Mouse (Mus musculus): ENCODE measurements around the gene Camk2d. TPM values are rescaled to one million over a fixed set of nuclear protein-coding genes. Genes with fewer than 3 reads are reported as not detected.

Gene Camk2d
- polyA plus RNA-seq, 1 experiment from 2014 or later, result 15.4 TPM

DNA sequence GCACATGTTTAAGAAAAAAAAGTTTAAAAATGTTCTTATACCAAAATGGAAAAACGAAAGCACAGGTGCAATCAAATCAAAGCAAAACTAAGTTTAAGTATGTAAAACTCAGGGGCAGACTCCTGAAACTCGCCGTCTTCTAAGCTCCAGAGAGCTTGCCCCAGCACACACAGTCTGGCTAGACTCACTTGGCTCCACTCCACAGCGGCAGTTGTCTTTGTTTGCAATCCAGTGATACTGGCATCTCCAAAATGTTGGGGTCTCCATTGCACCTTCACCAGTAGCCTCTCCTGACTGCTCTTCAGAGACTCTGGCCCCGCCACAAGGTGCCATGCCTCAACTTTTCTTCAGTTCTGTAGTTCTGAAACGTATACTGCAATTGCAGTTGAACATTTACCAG, 24.1 kb downstream of the Camk2d start:
- Histone ChIP-seq H3K27me3 (ENCODE audit: control insufficient read depth, insufficient read depth, low read length) (no peaks in the 10 kb centered on the region), H3K36me3 (ENCODE audit: control insufficient read depth, insufficient read depth, low read length) (no peaks in the 10 kb centered on the region), H3K4me2 (ENCODE audit: low read depth, severe bottlenecking) (no peak overlapping the region), H3K4me3 (ENCODE audit: low read depth, low read length) (no peak overlapping the region), H3K9ac (ENCODE audit: low read length) (no peak overlapping the region), H3K27ac (replicated peaks; ENCODE audit: low read depth, low read length) (no peak overlapping the region), H3K4me1 (ENCODE audit: control insufficient read depth, insufficient read depth, low read length) (no peaks in the 10 kb centered on the region), H3K9me3 (ENCODE audit: control insufficient read depth, low read length) (no peaks in the 10 kb centered on the region)
- WGBS, result 90% methylated on average over 6 of the region's 6 CpGs
- DNase-seq (ENCODE audit: low spot score), result no peak
- ATAC-seq (ENCODE audit: insufficient number of reproducible peaks, low FRiP score, low TSS enrichment, low read depth), result no peak

DNA sequence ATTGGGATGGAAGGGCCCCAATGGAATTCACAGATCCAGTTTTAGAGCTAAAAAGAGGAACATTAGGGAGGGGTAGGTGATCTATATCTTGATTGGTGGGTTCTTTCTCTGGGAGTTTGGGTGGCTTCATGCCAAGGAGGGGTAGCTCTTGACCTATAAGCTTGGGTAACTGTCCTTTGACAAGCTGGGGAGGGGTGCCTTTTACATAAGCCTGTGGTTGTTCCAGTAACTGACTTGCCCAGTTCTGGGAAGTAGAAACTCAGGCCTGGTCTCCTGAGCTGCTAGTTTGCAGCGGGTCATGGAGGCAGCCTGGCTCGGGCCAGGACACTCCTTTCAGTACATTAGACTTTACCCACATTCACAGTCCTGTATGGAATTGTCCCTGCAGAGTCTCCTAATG, 26.4 kb downstream of the Camk2d start:
- 97% methylated on average over 2 of the region's 2 CpGs for WGBS
- ATAC-seq (ENCODE audit: insufficient number of reproducible peaks, low FRiP score, low TSS enrichment, low read depth), result no peak

DNA sequence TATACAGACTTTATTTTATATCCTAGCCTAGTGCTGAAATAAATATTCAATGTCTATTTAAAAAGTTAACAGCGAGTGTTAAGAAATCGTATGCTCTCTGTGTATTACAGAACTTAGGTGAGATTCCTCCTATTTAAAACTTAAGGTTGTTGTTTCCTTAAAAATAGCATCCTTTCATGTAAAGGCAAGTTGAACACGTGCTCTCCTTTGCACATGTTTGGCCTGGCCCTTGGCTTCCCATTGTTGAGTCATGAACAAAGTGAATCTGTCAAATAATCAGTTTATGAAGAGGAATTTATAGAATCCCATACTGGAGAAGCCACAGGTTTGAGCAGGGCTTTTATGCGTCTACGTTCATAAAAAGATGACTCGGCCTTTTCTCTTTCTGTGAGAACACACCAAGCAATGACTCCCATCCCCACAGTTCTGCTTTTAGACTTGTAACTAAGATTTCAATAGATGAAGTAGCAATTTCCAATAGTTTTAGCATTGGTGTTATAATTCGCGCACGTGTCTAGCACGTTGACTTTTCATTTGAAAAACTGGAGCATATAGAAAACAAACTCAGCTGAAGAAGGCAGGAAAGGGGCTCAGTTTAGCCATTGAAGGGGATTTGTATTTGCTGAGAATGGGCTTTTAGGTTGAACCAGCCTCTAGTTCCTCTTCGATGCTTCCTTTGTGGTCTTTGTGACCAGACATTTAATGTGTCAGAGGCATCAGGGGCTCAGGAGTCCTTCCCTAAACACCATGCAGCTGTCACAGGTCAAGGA, 29.1 kb downstream of the Camk2d start:
- Histone ChIP-seq H3K4me1 (ENCODE audit: control insufficient read depth, insufficient read depth, low read length) (no peaks in the 10 kb centered on the region), H3K36me3 (ENCODE audit: control insufficient read depth, insufficient read depth, low read length) (no peaks in the 10 kb centered on the region), H3K27ac (replicated peaks; ENCODE audit: low read depth, low read length) (no peak overlapping the region), H3K4me3 (ENCODE audit: low read depth, low read length) (no peak overlapping the region), H3K9me3 (ENCODE audit: control insufficient read depth, low read length) (no peaks in the 10 kb centered on the region), H3K4me2 (ENCODE audit: low read depth, severe bottlenecking) (no peak overlapping the region), H3K27me3 (ENCODE audit: control insufficient read depth, insufficient read depth, low read length) (no peaks in the 10 kb centered on the region), H3K9ac (ENCODE audit: low read length) (no peak overlapping the region)
- no peak for ATAC-seq (ENCODE audit: insufficient number of reproducible peaks, low FRiP score, low TSS enrichment, low read depth)
- 95% methylated on average over 11 of the region's 11 CpGs for WGBS
- no peak for DNase-seq (ENCODE audit: low spot score)

More for the DNA sequence above, 26.4 kb downstream of the Camk2d start:
- no peak overlapping the region for H3K4me3 ChIP-seq (ENCODE audit: low read depth, low read length)
- H3K9ac ChIP-seq (ENCODE audit: low read length), result no peak overlapping the region
- H3K4me1 ChIP-seq (ENCODE audit: control insufficient read depth, insufficient read depth, low read length), result no peaks in the 10 kb centered on the region
- no peak for DNase-seq (ENCODE audit: low spot score)
- no peaks in the 10 kb centered on the region for H3K36me3 ChIP-seq (ENCODE audit: control insufficient read depth, insufficient read depth, low read length)
- H3K4me2 ChIP-seq (ENCODE audit: low read depth, severe bottlenecking), result no peak overlapping the region
- no peaks in the 10 kb centered on the region for H3K27me3 ChIP-seq (ENCODE audit: control insufficient read depth, insufficient read depth, low read length)
- H3K9me3 ChIP-seq (ENCODE audit: control insufficient read depth, low read length), result no peaks in the 10 kb centered on the region
- H3K27ac ChIP-seq (replicated peaks; ENCODE audit: low read depth, low read length), result no peak overlapping the region

DNA sequence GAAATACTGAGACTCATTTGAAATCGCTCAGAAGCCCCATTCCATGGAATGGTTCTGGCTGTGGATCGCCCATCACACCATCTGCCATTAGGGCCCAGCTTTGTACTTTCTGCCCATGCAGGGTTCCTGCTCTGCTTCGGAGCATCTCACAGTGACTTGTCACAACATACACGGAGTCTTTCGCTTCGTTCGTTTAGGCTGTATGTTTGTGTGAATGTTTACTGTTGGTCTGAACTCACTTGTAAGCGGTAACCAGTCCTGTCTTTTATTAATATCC, 29.6 kb downstream of the Camk2d start:
- no peaks in the 10 kb centered on the region for H3K4me1 ChIP-seq (ENCODE audit: control insufficient read depth, insufficient read depth, low read length)
- 93% methylated on average over 8 of the region's 8 CpGs for WGBS
- no peak overlapping the region for H3K9ac ChIP-seq (ENCODE audit: low read length)
- no peak overlapping the region for H3K4me2 ChIP-seq (ENCODE audit: low read depth, severe bottlenecking)
- H3K27ac ChIP-seq (replicated peaks; ENCODE audit: low read depth, low read length), result no peak overlapping the region
- H3K4me3 ChIP-seq (ENCODE audit: low read depth, low read length), result no peak overlapping the region
- no peaks in the 10 kb centered on the region for H3K27me3 ChIP-seq (ENCODE audit: control insufficient read depth, insufficient read depth, low read length)
- ATAC-seq (ENCODE audit: insufficient number of reproducible peaks, low FRiP score, low TSS enrichment, low read depth) (no peak), DNase-seq (ENCODE audit: low spot score) (no peak)
- no peaks in the 10 kb centered on the region for H3K36me3 ChIP-seq (ENCODE audit: control insufficient read depth, insufficient read depth, low read length)
- no peaks in the 10 kb centered on the region for H3K9me3 ChIP-seq (ENCODE audit: control insufficient read depth, low read length)

DNA sequence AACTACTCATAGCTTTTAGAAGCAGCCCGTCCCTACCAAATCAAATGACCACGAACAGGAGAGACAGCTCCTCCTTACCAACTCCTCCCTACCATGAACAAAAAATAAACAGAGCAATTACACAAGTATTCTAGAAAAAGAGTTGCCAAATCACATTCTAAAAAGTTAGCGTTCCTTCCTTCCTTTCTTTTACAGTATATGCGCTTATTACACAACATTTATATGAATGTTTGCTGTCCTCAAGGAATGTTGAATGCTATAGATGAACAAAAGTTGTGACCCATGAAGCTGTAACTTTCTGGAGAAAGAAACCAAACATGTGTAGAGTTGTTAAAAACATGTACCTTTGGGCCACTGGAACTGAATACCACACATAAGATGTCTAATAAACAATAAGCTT, 31.9 kb downstream of the Camk2d start:
- Histone ChIP-seq H3K4me2 (ENCODE audit: low read depth, severe bottlenecking) (no peak overlapping the region), H3K9ac (ENCODE audit: low read length) (no peak overlapping the region), H3K4me3 (ENCODE audit: low read depth, low read length) (no peak overlapping the region), H3K36me3 (ENCODE audit: control insufficient read depth, insufficient read depth, low read length) (no peaks in the 10 kb centered on the region), H3K4me1 (ENCODE audit: control insufficient read depth, insufficient read depth, low read length) (no peaks in the 10 kb centered on the region), H3K9me3 (ENCODE audit: control insufficient read depth, low read length) (no peaks in the 10 kb centered on the region), H3K27ac (replicated peaks; ENCODE audit: low read depth, low read length) (no peak overlapping the region), H3K27me3 (ENCODE audit: control insufficient read depth, insufficient read depth, low read length) (no peaks in the 10 kb centered on the region)
- no peak for ATAC-seq (ENCODE audit: insufficient number of reproducible peaks, low FRiP score, low TSS enrichment, low read depth)
- no peak for DNase-seq (ENCODE audit: low spot score)
- 97% methylated on average over 4 of the region's 4 CpGs for WGBS

DNA sequence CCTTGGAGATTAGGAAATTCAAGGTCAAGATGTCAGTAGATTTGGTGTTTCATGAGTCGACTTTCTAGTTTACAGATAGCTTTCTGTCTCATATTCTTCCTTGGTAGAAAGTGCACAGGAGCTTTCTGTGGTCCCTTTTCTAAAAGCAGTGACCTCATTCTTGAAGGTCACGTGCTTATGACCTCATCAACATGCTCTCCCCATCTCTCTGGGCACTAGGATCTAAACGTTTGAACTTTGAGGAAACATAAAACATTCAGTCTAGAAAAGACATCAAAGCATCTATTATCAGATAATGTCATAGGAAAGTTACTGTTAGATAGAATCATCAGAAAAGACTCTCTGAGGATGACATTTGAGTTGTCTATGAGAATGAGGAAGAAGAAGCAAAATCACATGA, 32.3 kb downstream of the Camk2d start:
- no peaks in the 10 kb centered on the region for H3K27me3 ChIP-seq (ENCODE audit: control insufficient read depth, insufficient read depth, low read length)
- ATAC-seq (ENCODE audit: insufficient number of reproducible peaks, low FRiP score, low TSS enrichment, low read depth) (no peak), DNase-seq (ENCODE audit: low spot score) (no peak)
- H3K9ac ChIP-seq (ENCODE audit: low read length), result no peak overlapping the region
- no peak overlapping the region for H3K4me3 ChIP-seq (ENCODE audit: low read depth, low read length)
- no peaks in the 10 kb centered on the region for H3K4me1 ChIP-seq (ENCODE audit: control insufficient read depth, insufficient read depth, low read length)
- H3K36me3 ChIP-seq (ENCODE audit: control insufficient read depth, insufficient read depth, low read length), result no peaks in the 10 kb centered on the region
- H3K9me3 ChIP-seq (ENCODE audit: control insufficient read depth, low read length), result no peaks in the 10 kb centered on the region
- H3K27ac ChIP-seq (replicated peaks; ENCODE audit: low read depth, low read length), result no peak overlapping the region
- WGBS, result 72% methylated on average over 3 of the region's 3 CpGs
- no peak overlapping the region for H3K4me2 ChIP-seq (ENCODE audit: low read depth, severe bottlenecking)

DNA sequence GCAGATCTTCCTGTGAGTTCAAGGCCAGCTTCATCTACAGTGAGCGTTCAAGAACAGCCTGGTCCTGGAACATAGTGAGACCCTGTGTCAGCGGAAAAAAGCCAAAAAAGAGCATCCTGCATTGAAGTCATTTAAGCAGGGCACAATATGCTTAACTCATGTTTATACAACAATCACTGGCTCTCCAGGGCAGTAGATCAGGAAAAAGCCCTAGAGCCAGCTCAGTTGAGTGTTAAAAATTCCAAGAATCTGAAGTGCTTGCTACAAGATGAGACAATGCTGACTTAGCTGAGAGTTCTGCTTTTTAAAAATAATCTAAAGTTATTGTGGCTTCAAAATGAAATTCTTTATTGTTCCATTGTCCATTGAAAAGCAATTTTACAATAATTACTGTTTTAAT, 32.9 kb downstream of the Camk2d start:
- DNase-seq (ENCODE audit: low spot score) (no peak), ATAC-seq (ENCODE audit: insufficient number of reproducible peaks, low FRiP score, low TSS enrichment, low read depth) (no peak)
- Histone ChIP-seq H3K4me3 (ENCODE audit: low read depth, low read length) (no peak overlapping the region), H3K27me3 (ENCODE audit: control insufficient read depth, insufficient read depth, low read length) (no peaks in the 10 kb centered on the region), H3K27ac (replicated peaks; ENCODE audit: low read depth, low read length) (no peak overlapping the region), H3K4me2 (ENCODE audit: low read depth, severe bottlenecking) (no peak overlapping the region), H3K36me3 (ENCODE audit: control insufficient read depth, insufficient read depth, low read length) (no peaks in the 10 kb centered on the region), H3K9ac (ENCODE audit: low read length) (no peak overlapping the region), H3K9me3 (ENCODE audit: control insufficient read depth, low read length) (no peaks in the 10 kb centered on the region), H3K4me1 (ENCODE audit: control insufficient read depth, insufficient read depth, low read length) (no peaks in the 10 kb centered on the region)
- 93% methylated on average over 2 of the region's 2 CpGs for WGBS

DNA sequence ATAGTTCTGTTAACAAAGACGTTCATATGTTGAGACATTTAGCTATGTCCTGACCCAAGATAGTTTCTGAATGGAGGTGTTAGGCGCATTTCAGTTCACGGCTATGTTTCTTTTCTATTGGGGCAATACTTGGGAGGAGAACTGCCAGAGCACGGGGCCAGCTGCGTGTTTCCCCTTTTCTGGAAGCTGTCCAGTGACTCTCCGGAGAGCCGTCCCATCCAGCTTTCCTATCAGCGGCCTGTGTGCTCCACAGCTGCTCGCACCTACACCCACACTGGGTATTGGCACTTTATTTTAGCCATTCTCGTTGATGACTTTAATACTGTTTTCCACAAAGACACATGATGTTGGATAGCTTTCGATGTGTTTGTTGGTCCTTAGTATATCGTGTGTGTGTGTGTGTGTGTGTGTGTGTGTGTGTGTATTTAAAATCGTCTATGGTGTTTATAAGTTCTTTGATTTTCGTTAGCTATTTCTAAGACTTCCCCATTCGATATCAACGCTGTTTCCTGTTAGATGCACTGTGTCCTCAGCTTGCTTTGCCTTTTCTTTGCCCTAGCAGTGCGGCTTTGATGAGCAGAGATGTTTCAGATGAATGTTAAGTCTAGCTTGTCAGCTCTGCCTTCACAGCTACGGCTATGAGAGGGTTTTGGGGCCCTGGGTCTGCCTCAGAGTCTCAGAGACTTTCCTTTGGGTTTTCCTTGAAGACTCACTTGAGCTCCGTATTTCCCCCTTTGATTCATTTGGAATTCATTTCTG, 34.2 kb downstream of the Camk2d start:
- no peak overlapping the region for H3K27ac ChIP-seq (replicated peaks; ENCODE audit: low read depth, low read length)
- H3K36me3 ChIP-seq (ENCODE audit: control insufficient read depth, insufficient read depth, low read length), result no peaks in the 10 kb centered on the region
- H3K4me3 ChIP-seq (ENCODE audit: low read depth, low read length), result no peak overlapping the region
- WGBS, result 90% methylated on average over 19 of the region's 19 CpGs
- H3K4me2 ChIP-seq (ENCODE audit: low read depth, severe bottlenecking), result no peak overlapping the region
- H3K9ac ChIP-seq (ENCODE audit: low read length), result no peak overlapping the region
- no peaks in the 10 kb centered on the region for H3K4me1 ChIP-seq (ENCODE audit: control insufficient read depth, insufficient read depth, low read length)
- H3K27me3 ChIP-seq (ENCODE audit: control insufficient read depth, insufficient read depth, low read length), result no peaks in the 10 kb centered on the region
- H3K9me3 ChIP-seq (ENCODE audit: control insufficient read depth, low read length), result no peaks in the 10 kb centered on the region
- DNase-seq (ENCODE audit: low spot score) (no peak), ATAC-seq (ENCODE audit: insufficient number of reproducible peaks, low FRiP score, low TSS enrichment, low read depth) (no peak)
